17 mouse cellular contexts compared by ENCODE assay signal in the genomic region with DNA sequence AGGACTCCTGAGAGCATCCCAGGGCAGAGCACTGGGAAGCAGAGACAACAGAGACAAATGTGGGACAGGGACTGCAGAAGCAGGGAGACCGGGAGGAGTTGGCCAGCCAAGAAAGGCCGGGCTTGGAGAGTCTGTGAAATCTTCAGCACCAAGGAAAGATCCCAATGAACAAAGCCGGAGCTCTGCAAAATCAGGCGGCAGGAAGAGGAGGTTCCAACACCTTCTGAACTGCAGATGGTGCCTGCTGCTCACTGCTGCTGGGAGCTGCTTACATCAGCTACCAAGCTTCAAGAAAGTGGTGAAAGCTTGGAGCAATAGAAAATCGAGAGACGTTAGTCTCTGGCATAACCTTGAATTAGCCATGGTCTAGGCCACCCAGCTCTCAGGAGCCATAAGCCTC. TPM values are rescaled to one million over a fixed set of nuclear protein-coding genes. Genes with fewer than 3 reads are reported as not detected.
A peak's percentile ranks its signal among the peaks of the same experiment; 100 is the strongest.
DNase-seq lines count a peak whose midpoint lies in the region; ATAC-seq and TF ChIP-seq lines count a peak whose summit lies in the region.
"Had no signal": no experiment of that assay in that cellular context is flagged by ENCODE, and none has a peak within 500 bp of the region (broad histone marks: within the 10 kb centered on the region; RNA-seq: fewer than 3 reads in every experiment).

No protein-coding gene starts in this region.

- H3K9me3 ChIP-seq in hindbrain, embryonic 12.5 days (replicated peaks): no peaks in the 10 kb centered on the region
- no peaks in the 10 kb centered on the region for H3K9me3 ChIP-seq in hindbrain, embryonic 10.5 days
- H3K9me3 ChIP-seq: limb, embryonic 13.5 days; neural tube, embryonic 13.5 days had no signal

- H3K4me3 ChIP-seq in left cerebral cortex, adult 2 months: no peak overlapping the region
- H3K4me3 ChIP-seq in hindbrain, embryonic 12.5 days: no peak overlapping the region
- H3K4me3 ChIP-seq in hindbrain, embryonic 10.5 days: no peak overlapping the region
- H3K4me3 ChIP-seq: limb, embryonic 13.5 days; neural tube, embryonic 13.5 days had no signal

- peaks cover 42% of the 10 kb centered on the region for H3K27me3 ChIP-seq in hindbrain, embryonic 12.5 days
- peaks cover 44% of the 10 kb centered on the region for H3K27me3 ChIP-seq in hindbrain, embryonic 10.5 days (ENCODE audit: insufficient read depth, poor library complexity, severe bottlenecking)

- peak; percentile 62 to 79 for DNase-seq in frontal cortex, postnatal 36 days (ENCODE audit: low spot score in 2 of 2)
- no peak for DNase-seq in frontal cortex, postnatal 10 days (ENCODE audit: low spot score in 2 of 2)
- DNase-seq in left cerebral cortex, adult 2 months (ENCODE audit: extremely low spot score in 1 of 2, low spot score in 2 of 2): no peak
- DNase-seq in left cerebral cortex, adult 11 months (ENCODE audit: low spot score): no peak
- peak; percentile 61 for DNase-seq in brain, embryonic 14.5 days (ENCODE audit: low read depth)
- peak; percentile 49 to 66 for DNase-seq in left cerebral cortex, postnatal 14 days (ENCODE audit: low spot score in 2 of 2)
- no peak for DNase-seq in hindbrain, embryonic 10.5 days (ENCODE audit: low spot score)
- DNase-seq: adrenal gland, postnatal 14 days; cerebellum, postnatal 14 days; kidney, postnatal 14 days; lung, adult 18-20 months had no signal

- H3K9ac ChIP-seq in hindbrain, embryonic 12.5 days: no peak overlapping the region
- H3K9ac ChIP-seq: limb, embryonic 13.5 days; neural tube, embryonic 13.5 days had no signal

- no peaks in the 10 kb centered on the region for H3K36me3 ChIP-seq in hindbrain, embryonic 12.5 days
- H3K36me3 ChIP-seq in hindbrain, embryonic 10.5 days: no peaks in the 10 kb centered on the region
- H3K36me3 ChIP-seq: G1E; limb, embryonic 13.5 days; neural tube, embryonic 13.5 days had no signal

- WGBS in hindbrain, embryonic 12.5 days: 28% methylated on average over 6 of the region's 6 CpGs
- 24% methylated on average over 6 of the region's 6 CpGs for WGBS in hindbrain, embryonic 10.5 days

- TF ChIP-seq POLR2A in brain, embryonic 14.5 days (IDR thresholded peaks at IDR 0.05; ENCODE audit: borderline replicate concordance, extremely low read depth, insufficient read depth, insufficient read length, poor library complexity, severe bottlenecking): no peak

- no peak overlapping the region for H3K4me2 ChIP-seq in hindbrain, embryonic 12.5 days (replicated peaks)
- H3K4me2 ChIP-seq: limb, embryonic 13.5 days; neural tube, embryonic 13.5 days had no signal

- ATAC-seq in hindbrain, embryonic 12.5 days (ENCODE audit: low FRiP score): no peak
- ATAC-seq: inflammation-experienced regulatory T-cells, adult 6 months had no signal

- TF ChIP-seq CTCF in left cerebral cortex, adult 2 months (IDR thresholded peaks at IDR 0.05): no peak
- no peak for TF ChIP-seq CTCF in brain, embryonic 14.5 days (IDR thresholded peaks at IDR 0.05; ENCODE audit: borderline replicate concordance, extremely low read depth, insufficient read depth, insufficient read length)

- intact Hi-C loops in left cerebral cortex, adult 2 months (cut with DNase I): loop anchor here (2.0 to 5.0 kb wide), 4 partner anchors 45 to 458 kb away; no protein-coding TSS in a partner anchor
- intact Hi-C loops in left cerebral cortex, postnatal 14 days (cut with DNase I): loop anchor here (5.0 kb wide), 2 partner anchors 78 to 193 kb away; partner anchors contain the start of gene Sfswap

- peaks cover 12% of the 10 kb centered on the region for H3K4me1 ChIP-seq in hindbrain, embryonic 12.5 days
- H3K4me1 ChIP-seq in hindbrain, embryonic 10.5 days (replicated peaks): peaks cover 25% of the 10 kb centered on the region

- peak overlapping the region; percentile 88 for H3K27ac ChIP-seq in left cerebral cortex, adult 2 months
- no peak overlapping the region for H3K27ac ChIP-seq in hindbrain, embryonic 12.5 days
- H3K27ac ChIP-seq in hindbrain, embryonic 10.5 days: no peak overlapping the region
- H3K27ac ChIP-seq: limb, embryonic 13.5 days; neural tube, embryonic 13.5 days had no signal

RNA-seq across cellular contexts. Expression of gene Mmp17, which starts 3.9 kb away (rescaled TPM):
- 100 to 1,000 TPM; 107 to 113 TPM for total RNA-seq in left cerebral cortex, adult 2 months (2021)
- polyA plus RNA-seq in brain, embryonic 14.5 days (2012; rRNA removed): 14.7 and 21.1 TPM in 2 replicates
- total RNA-seq in left cerebral cortex, postnatal 14 days (2021): 10 to 100 TPM; 91.1 to 94.9 TPM
- polyA plus RNA-seq in hindbrain, embryonic 12.5 days (2016; fragmentation: Nextera tagmentation; extraction: Ambion mirVana): 6.7 and 8.5 TPM in 2 replicates
- 4.3 and 4.8 TPM in 2 replicates for polyA plus RNA-seq in hindbrain, embryonic 10.5 days (2016; fragmentation: Nextera tagmentation; extraction: Ambion mirVana)
- total RNA-seq: megakaryocyte-erythroid progenitor cell, adult 5-6 weeks had no signal

Comparison
In these comparisons a context has a peak if more than half of its experiments do, and no peak if none do; other contexts are left out.
1. DNase-seq: peak in frontal cortex, postnatal 36 days (2 of 2), brain, embryonic 14.5 days (single experiment) and left cerebral cortex, postnatal 14 days (2 of 2); none in frontal cortex, postnatal 10 days (0 of 2), left cerebral cortex, adult 2 months (0 of 2), left cerebral cortex, adult 11 months (single experiment) and hindbrain, embryonic 10.5 days (single experiment).